Mouse (Mus musculus) kidney, embryonic 14.5 days (tissue): ENCODE results near the gene Rab3a. TPM values are rescaled to one million over a fixed set of nuclear protein-coding genes. Genes with fewer than 3 reads are reported as not detected.
A peak's percentile ranks its signal among the peaks of the same experiment; 100 is the strongest.

Experiments
- ATAC-seq: fragments of 200-750 bp; cut with Nextera tagmentation; 2 replicates; pipeline ENCODE4 v1.8.0; 2017; ENCODE audit warnings: moderate number of reproducible peaks, mild to moderate bottlenecking, moderate TSS enrichment, moderate library complexity; ENCODE audit not compliant: low FRiP score, low TSS enrichment
- H3K27ac ChIP-seq: fragments of 300-500 bp; sonication (generic); 2 replicates; pipeline ENCODE4 v1.5.1; 2014; ENCODE audit warnings: low read depth, mild to moderate bottlenecking, low read length, moderate library complexity, mixed read lengths
- H3K27me3 ChIP-seq: fragments of 300-500 bp; sonication (generic); 2 replicates; pipeline ENCODE4 v1.6.1; 2014; ENCODE audit warnings: mild to moderate bottlenecking, low read length; ENCODE audit not compliant: control insufficient read depth, insufficient read depth
- H3K36me3 ChIP-seq: fragments of 300-500 bp; sonication (generic); 2 replicates; pipeline ENCODE4 v1.6.1; 2014; ENCODE audit warnings: low read length, mixed read lengths; ENCODE audit not compliant: control insufficient read depth, insufficient read depth
- H3K4me1 ChIP-seq: fragments of 300-500 bp; sonication (generic); 2 replicates; pipeline ENCODE4 v1.6.1; 2014; ENCODE audit warnings: low read length, mixed read lengths; ENCODE audit not compliant: control insufficient read depth, insufficient read depth
- H3K4me2 ChIP-seq: fragments of 300-500 bp; sonication (generic); replicated peaks from 2 replicates; pipeline ENCODE4 v1.6.1; 2014; ENCODE audit warnings: low read depth, mild to moderate bottlenecking, low read length
- H3K4me3 ChIP-seq: fragments of 300-500 bp; sonication (generic); 2 replicates; pipeline ENCODE4 v1.5.1; 2014; ENCODE audit warnings: mild to moderate bottlenecking, low read length
- H3K9ac ChIP-seq: fragments of 300-500 bp; sonication (generic); 2 replicates; pipeline ENCODE4 v1.6.1; 2014; ENCODE audit warnings: low read depth, mild to moderate bottlenecking, low read length, moderate library complexity
- H3K9me3 ChIP-seq: fragments of 300-500 bp; sonication (generic); 2 replicates; pipeline ENCODE4 v1.6.1; 2016; ENCODE audit warnings: low read length; ENCODE audit not compliant: control insufficient read depth
- WGBS: fragments of 180-500 bp; shearing (Covaris S2); extraction: QIAGEN DNeasy Blood & Tissue Kit; methylation state at CpG from one replicate; pipeline ENCODE4 v1.1.7; 2014; 5-methylcytosine and 5-hydroxymethylcytosine counted together
- polyA plus RNA-seq: library from polyadenylated mRNA; unstranded; fragments of >200 nt; fragmentation: Nextera tagmentation; extraction: Ambion mirVana; gene quantifications from 2 replicates; pipeline ENCODE4 v1.2.1, GENCODE M21; 2014

The Rab3a gene
- polyA plus RNA-seq, 1 experiment from 2014 or later, result 16.4 TPM

DNA sequence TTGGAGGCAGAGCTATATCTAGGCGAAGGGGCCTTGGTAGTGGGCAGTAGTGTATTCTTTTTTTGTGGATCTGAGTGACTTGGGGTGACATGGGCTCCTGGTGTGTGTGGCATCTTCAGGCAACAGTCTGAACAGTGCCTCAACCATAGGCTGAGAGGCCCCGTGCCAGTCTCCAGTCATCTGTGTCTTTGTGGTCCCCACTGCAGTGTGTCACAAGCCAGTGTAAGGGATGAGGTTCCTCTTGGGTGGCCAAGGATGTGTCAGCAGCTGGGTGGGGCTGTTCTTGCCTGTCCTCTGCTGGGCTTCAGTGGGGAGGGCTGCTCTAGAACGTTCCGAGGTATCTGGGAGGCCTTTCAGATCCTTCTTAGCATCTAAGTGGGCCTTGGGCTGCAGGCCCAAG lies 23.5 kb upstream of the Rab3a start:
- no peak for ATAC-seq
- no peaks in the 10 kb centered on the region for H3K36me3 ChIP-seq
- WGBS, result 88% methylated on average over 4 of the region's 4 CpGs

DNA sequence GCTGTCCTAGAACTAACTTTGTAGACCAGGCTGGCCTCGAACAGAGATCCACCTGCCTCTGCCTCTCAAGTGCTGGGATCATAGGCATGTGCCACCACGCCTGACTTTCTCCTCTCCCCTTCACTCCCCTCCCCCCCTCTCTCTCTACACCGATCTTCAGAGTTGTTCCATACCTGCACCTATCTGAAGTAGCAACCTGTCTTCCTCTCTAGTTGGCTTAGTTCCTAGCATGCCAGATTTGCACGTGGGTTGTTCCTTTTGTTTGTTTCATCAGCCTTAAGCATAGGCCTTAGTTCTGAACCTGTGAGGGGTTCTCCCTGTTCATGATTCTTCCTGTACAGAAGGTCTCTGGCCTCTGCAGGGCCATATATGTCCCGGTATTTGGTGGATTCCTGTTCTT lies 16.8 kb upstream of the Rab3a start:
- no peak overlapping the region for H3K27ac ChIP-seq
- ATAC-seq, result no peak
- peaks cover 26% of the 10 kb centered on the region for H3K27me3 ChIP-seq
- no peaks in the 10 kb centered on the region for H3K36me3 ChIP-seq
- no peak overlapping the region for H3K4me2 ChIP-seq
- 73% methylated on average over 5 of the region's 5 CpGs for WGBS
- H3K4me3 ChIP-seq, result no peak overlapping the region
- H3K9ac ChIP-seq, result no peak overlapping the region
- peaks cover under 1% of the 10 kb centered on the region; the same call in 1 of the 2 replicates for H3K4me1 ChIP-seq
- no peaks in the 10 kb centered on the region for H3K9me3 ChIP-seq

More for the DNA sequence above, 23.5 kb upstream of the Rab3a start:
- Histone ChIP-seq H3K4me1 (no peaks in the 10 kb centered on the region), H3K27me3 (peaks cover 27% of the 10 kb centered on the region), H3K9ac (no peak overlapping the region), H3K27ac (no peak overlapping the region), H3K4me2 (no peak overlapping the region), H3K9me3 (no peaks in the 10 kb centered on the region), H3K4me3 (no peak overlapping the region)

DNA sequence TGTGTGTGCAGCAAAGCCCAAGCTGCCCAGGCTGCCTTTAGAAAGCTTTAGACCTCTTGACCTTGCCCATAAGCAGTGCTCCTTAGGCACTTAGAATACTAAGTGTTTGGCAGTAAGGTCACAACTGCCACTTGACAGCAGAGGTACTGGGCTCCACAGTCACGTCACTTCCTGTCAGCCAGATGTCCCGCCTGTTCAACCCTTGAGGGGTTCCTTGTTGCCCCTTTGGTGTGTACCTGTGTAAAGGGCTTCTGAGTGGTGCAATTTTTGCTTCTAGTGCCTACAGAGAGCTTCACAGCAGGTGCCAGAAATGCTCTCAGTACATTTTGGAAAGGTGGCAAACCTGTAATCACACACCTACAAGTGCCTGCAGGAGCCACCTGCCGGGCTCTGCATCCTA lies 16.3 kb upstream of the Rab3a start:
- Histone ChIP-seq H3K4me3 (no peak overlapping the region), H3K9ac (no peak overlapping the region; the same call in 1 of the 2 replicates), H3K27me3 (peaks cover 28% of the 10 kb centered on the region), H3K4me1 (peaks cover 6% of the 10 kb centered on the region), H3K36me3 (no peaks in the 10 kb centered on the region), H3K27ac (no peak overlapping the region), H3K4me2 (no peak overlapping the region), H3K9me3 (no peaks in the 10 kb centered on the region)
- ATAC-seq, result no peak
- WGBS, result 60% methylated on average over 3 of the region's 3 CpGs

DNA sequence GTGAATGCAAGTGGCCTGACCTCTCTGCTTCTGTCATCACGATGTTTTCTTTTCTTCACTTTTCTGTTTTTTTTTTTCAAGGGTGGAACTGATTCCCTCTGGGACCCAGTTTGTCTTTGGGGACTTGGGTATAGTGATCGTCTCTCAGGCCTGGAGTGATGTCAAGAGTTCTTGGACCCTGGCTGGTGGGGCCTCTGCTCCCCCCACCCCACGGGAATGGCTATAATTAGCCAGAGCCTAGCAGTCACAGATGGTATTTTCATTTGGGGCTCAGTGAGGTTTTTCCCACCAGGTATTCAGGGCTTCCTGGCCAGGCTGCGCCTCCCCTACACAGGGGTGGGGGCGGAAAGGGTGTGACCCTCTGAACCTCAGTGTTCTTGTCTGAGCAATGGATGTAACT lies 12.8 kb upstream of the Rab3a start:
- Histone ChIP-seq H3K27ac (no peak overlapping the region), H3K9me3 (no peaks in the 10 kb centered on the region), H3K4me1 (peaks cover 22% of the 10 kb centered on the region), H3K9ac (no peak overlapping the region), H3K4me2 (no peak overlapping the region), H3K4me3 (no peak overlapping the region), H3K36me3 (no peaks in the 10 kb centered on the region), H3K27me3 (peaks cover 50% of the 10 kb centered on the region)
- ATAC-seq, result no peak
- 54% methylated on average over 5 of the region's 5 CpGs for WGBS

DNA sequence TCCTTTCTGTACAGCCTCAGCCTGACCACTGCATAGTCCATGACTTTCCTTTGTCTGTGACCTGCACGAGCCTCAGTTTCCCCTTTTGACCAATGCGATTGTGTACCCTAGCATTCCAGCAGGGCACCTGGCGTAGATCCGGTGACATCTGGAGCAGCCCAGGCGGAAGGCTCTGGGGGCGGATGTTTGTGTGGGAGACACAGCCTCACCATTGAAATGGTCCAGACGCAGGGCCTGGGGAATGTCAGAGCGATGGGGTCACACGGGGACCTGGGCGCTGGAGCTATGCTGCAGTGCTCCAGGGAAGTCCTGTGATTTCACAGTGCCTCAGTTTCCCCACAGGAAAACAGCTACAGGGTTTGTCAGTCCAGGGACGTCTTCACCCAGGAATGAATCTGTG lies 12.3 kb upstream of the Rab3a start:
- no peaks in the 10 kb centered on the region for H3K36me3 ChIP-seq
- no peaks in the 10 kb centered on the region for H3K9me3 ChIP-seq
- no peak overlapping the region for H3K27ac ChIP-seq
- ATAC-seq, result no peak
- peaks cover 22% of the 10 kb centered on the region for H3K4me1 ChIP-seq
- 55% methylated on average over 11 of the region's 11 CpGs for WGBS
- no peak overlapping the region for H3K4me3 ChIP-seq
- H3K27me3 ChIP-seq, result peaks cover 53% of the 10 kb centered on the region
- no peak overlapping the region for H3K9ac ChIP-seq
- no peak overlapping the region for H3K4me2 ChIP-seq

DNA sequence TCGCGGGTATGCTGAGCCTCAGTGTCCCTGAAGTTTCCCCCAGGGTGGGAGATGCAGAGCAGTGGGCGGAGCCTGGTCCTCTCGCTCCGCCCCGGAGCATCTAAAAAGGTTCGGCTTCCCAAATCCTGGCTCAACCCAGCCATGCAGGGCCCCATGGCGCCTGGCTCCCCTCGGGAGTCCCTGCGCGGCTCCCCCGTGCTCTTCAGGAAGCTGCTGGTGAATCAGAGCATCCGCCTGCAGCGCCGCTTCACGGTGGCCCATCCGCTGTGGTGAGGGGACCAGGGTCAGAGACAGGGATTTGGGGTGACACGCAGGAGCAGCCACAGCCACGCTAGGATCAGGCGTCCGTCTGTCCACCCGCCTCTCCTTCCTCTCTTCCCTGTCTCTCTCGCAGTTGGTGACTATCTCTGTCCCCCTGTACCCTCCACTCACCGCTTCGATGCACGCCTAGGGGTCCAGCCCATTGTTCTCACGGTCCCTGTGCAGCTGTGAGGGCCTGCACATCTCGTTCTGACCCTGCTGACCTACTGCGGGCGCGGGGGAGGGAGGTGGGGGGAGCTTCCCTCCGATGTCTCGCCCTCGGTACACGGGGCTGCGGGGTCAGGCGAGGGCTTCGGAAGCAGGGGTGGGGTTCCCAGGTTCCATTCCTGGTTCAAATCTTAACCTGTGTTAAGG lies 11.4 kb upstream of the Rab3a start:
- Histone ChIP-seq H3K4me2 (peak overlapping the region; percentile 50), H3K4me3 (peak overlapping the region; percentile 31), H3K9me3 (no peaks in the 10 kb centered on the region), H3K27ac (no peak overlapping the region), H3K27me3 (peaks cover 58% of the 10 kb centered on the region), H3K36me3 (no peaks in the 10 kb centered on the region), H3K9ac (no peak overlapping the region), H3K4me1 (peaks cover 22% of the 10 kb centered on the region)
- ATAC-seq, result peak; percentile 17; the same call in 1 of the 2 replicates
- WGBS, result 1% methylated on average over 38 of the region's 38 CpGs

DNA sequence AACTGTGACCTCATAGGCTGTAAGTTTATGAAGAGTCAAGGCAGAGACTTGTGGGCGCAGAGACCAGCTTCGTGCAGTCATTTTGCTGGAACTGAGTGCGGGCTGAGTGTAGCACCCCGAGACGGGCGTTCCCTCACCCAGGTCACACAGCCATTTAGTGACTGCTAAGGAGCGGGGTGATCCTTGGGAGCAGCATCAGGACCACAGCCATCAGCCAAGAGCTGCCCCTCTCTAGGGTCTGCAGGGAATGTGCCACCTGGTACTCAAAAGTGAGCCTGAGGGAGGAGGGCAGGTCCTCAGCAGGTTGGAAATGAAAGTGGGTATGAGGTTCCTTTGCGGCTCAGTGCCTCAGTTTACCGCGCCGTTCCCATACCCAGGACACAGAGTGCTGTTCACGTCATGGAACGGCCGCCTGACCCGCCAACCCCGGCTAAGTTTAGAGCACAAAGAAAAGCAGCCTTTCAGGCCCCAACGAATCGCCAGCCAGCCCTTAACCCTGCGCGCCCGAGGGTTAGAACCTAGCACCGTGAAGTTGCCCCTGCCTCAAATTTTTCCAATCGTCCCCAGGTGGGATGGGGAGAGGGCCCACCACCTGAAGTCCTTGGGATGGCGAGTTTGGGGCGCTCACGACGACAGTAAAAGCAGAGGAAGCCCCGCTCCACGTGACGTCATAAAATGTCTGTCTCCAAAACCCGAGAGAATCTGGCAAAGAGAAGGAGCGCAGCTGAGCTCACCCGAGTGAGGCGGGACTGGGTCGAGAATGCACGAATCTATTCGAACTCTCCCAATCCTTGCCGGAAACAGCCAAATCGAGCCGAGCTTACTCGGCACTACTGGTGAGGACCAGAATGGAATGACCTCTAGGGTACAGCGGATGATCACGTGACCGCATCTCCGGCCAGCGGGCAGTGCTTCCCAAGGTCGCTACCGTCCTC lies 10.6 kb upstream of the Rab3a start:
- Histone ChIP-seq H3K27ac (no peak overlapping the region), H3K4me3 (peak overlapping the region; percentile 31), H3K4me1 (peaks cover 22% of the 10 kb centered on the region), H3K9ac (peak overlapping the region; percentile 40; the same call in 1 of the 2 replicates), H3K36me3 (no peaks in the 10 kb centered on the region), H3K9me3 (no peaks in the 10 kb centered on the region), H3K4me2 (peak overlapping the region; percentile 50), H3K27me3 (peaks cover 58% of the 10 kb centered on the region)
- WGBS, result 5% methylated on average over 48 of the region's 48 CpGs
- ATAC-seq, result 0 out of 2 replicates have a peak, but pooled peaks have one; percentile 26

DNA sequence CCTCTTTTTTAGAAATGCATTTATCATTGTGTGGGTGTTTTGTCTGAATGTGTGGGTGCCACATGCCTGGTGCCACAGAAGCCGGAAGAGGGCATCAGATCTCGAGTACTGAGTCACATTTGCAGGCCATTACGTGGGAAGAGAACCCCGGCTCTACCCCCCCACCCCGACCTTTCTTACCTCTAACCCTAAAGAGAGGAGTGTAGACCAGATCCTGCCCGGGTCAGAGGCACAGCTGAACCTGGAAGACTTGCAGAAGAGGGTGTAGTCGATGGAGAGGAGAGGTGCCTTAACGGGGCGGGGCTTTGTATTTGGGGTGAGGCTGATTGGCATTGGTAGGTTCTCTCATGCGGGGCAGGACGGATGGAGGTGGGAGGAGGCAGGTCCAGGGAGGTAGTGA lies 9.7 kb upstream of the Rab3a start:
- H3K9me3 ChIP-seq, result no peaks in the 10 kb centered on the region
- H3K27me3 ChIP-seq, result peaks cover 58% of the 10 kb centered on the region
- no peak overlapping the region for H3K4me3 ChIP-seq
- no peak overlapping the region for H3K9ac ChIP-seq
- 58% methylated on average over 11 of the region's 11 CpGs for WGBS
- H3K4me2 ChIP-seq, result no peak overlapping the region; the same call in 1 of the 2 replicates
- no peak for ATAC-seq
- peaks cover 22% of the 10 kb centered on the region for H3K4me1 ChIP-seq
- H3K27ac ChIP-seq, result no peak overlapping the region
- H3K36me3 ChIP-seq, result no peaks in the 10 kb centered on the region
